Mouse (Mus musculus) spleen, adult 2 months (tissue): Measurements from ENCODE around the gene Hivep3.

ENCODE experiments used
- CTCF ChIP-seq: fragments of 200-500 bp; IDR thresholded peaks from 2 replicates; pipeline ENCODE4 v1.5.1; 2011; ENCODE audit warnings: mild to moderate bottlenecking, inconsistent platforms; ENCODE audit not compliant: insufficient read depth, insufficient read length, insufficient replicate concordance; ENCODE audit errors: extremely low read depth
- POLR2A ChIP-seq: fragments of 200-500 bp; IDR thresholded peaks from 2 replicates; pipeline ENCODE4 v1.6.1; 2011; ENCODE audit warnings: low read depth, low read length, inconsistent platforms

- TF ChIP-seq CTCF (no peak), POLR2A (no peak)
Observed at GRCm38 (mm10) chr4:120179123-120179522, 445.5 kb downstream of the Hivep3 start.
